ENCODE assay signal across 8 mouse cellular contexts in the genomic region with DNA sequence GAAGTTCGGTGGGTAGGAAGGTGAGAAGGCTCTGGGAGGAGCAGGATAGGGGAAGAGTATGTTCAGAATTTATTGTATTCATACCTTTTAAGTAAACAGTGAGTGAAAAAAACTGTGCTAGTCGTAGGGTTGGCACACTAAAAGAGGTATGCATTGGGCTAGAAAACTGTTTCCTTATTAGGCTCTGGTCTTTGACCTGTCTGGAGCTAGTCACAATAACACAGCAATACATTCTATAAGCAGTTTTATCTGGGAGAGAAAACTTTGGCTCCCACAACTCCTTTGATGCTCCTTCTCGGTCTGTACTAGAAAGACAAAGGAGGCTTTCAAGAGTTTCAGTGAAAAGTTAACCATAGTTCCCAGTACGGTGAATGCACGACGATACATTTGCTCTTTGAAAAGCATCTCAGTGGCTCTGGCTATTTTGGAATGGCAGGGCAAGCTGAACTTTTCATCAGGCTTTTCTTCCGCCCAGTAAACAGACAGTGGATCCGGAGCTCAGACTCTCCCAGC. TPM values are rescaled to one million over a fixed set of nuclear protein-coding genes. Genes with fewer than 3 reads are reported as not detected.
DNase-seq lines count a peak whose midpoint lies in the region; ATAC-seq and TF ChIP-seq lines count a peak whose summit lies in the region.

No protein-coding gene starts in this region.

- DNase-seq in lung, adult 2 months: no peak
- DNase-seq in lung, postnatal 36 days: no peak
- no peak for DNase-seq in urinary bladder, postnatal 10 days (ENCODE audit: low spot score)
- DNase-seq in cerebellum, adult 8-10 months: no peak
- no peak for DNase-seq in cerebellum, postnatal 36 days

- no peak for ATAC-seq in embryonic facial prominence, embryonic 12.5 days (ENCODE audit: insufficient number of reproducible peaks, insufficient read depth, low FRiP score, low TSS enrichment)
- peak; percentile 81 for ATAC-seq in intestine, embryonic 16.5 days
- ATAC-seq in neural tube, embryonic 14.5 days (ENCODE audit: low read depth): no peak

- no peaks in the 10 kb centered on the region for H3K9me3 ChIP-seq in embryonic facial prominence, embryonic 12.5 days
- no peaks in the 10 kb centered on the region for H3K9me3 ChIP-seq in intestine, embryonic 16.5 days (ENCODE audit: control insufficient read depth, low read length)
- H3K9me3 ChIP-seq in neural tube, embryonic 14.5 days (ENCODE audit: control insufficient read depth, low read length): no peaks in the 10 kb centered on the region

- H3K27ac ChIP-seq in embryonic facial prominence, embryonic 12.5 days: no peak overlapping the region
- peak overlapping the region; percentile 74 for H3K27ac ChIP-seq in intestine, embryonic 16.5 days (ENCODE audit: low read length)
- no peak overlapping the region for H3K27ac ChIP-seq in neural tube, embryonic 14.5 days (ENCODE audit: low read depth, low read length)

- no peak for TF ChIP-seq POLR2A in lung, adult 2 months (IDR thresholded peaks at IDR 0.05; ENCODE audit: borderline replicate concordance, extremely low read depth, low read depth, low read length)

- no peak for TF ChIP-seq CTCF in lung, adult 2 months (IDR thresholded peaks at IDR 0.05; ENCODE audit: insufficient read depth, low read length)

- no peaks in the 10 kb centered on the region for H3K27me3 ChIP-seq in embryonic facial prominence, embryonic 12.5 days
- no peaks in the 10 kb centered on the region for H3K27me3 ChIP-seq in intestine, embryonic 16.5 days (replicated peaks; ENCODE audit: control insufficient read depth, insufficient read depth, low read length)
- H3K27me3 ChIP-seq in neural tube, embryonic 14.5 days (ENCODE audit: control insufficient read depth, insufficient read depth, low read length): no peaks in the 10 kb centered on the region

- peak overlapping the region; percentile 67 for H3K4me3 ChIP-seq in lung, adult 2 months (replicated peaks; ENCODE audit: extremely low read depth, low read depth, low read length)
- peak overlapping the region; percentile 51 for H3K4me3 ChIP-seq in embryonic facial prominence, embryonic 12.5 days
- peak overlapping the region; percentile 61 for H3K4me3 ChIP-seq in intestine, embryonic 16.5 days (ENCODE audit: low read length)
- H3K4me3 ChIP-seq in neural tube, embryonic 14.5 days (ENCODE audit: low read depth, low read length): peak overlapping the region; percentile 53

- H3K4me1 ChIP-seq in lung, adult 2 months (ENCODE audit: control insufficient read depth, insufficient read depth, low read length): no peaks in the 10 kb centered on the region
- no peaks in the 10 kb centered on the region for H3K4me1 ChIP-seq in embryonic facial prominence, embryonic 12.5 days
- H3K4me1 ChIP-seq in intestine, embryonic 16.5 days (ENCODE audit: control insufficient read depth, insufficient read depth, low read length): no peaks in the 10 kb centered on the region
- no peaks in the 10 kb centered on the region for H3K4me1 ChIP-seq in neural tube, embryonic 14.5 days (ENCODE audit: control insufficient read depth, insufficient read depth, low read length)

- peak overlapping the region; percentile 36; the same call in 1 of the 2 replicates for H3K9ac ChIP-seq in embryonic facial prominence, embryonic 12.5 days
- H3K9ac ChIP-seq in intestine, embryonic 16.5 days (ENCODE audit: low read depth, low read length): peak overlapping the region; percentile 65
- H3K9ac ChIP-seq in neural tube, embryonic 14.5 days (replicated peaks; ENCODE audit: low read depth, low read length): no peak overlapping the region

- no peaks in the 10 kb centered on the region for H3K36me3 ChIP-seq in embryonic facial prominence, embryonic 12.5 days
- no peaks in the 10 kb centered on the region for H3K36me3 ChIP-seq in intestine, embryonic 16.5 days (ENCODE audit: control insufficient read depth, insufficient read depth, low read length)
- no peaks in the 10 kb centered on the region for H3K36me3 ChIP-seq in neural tube, embryonic 14.5 days (ENCODE audit: control insufficient read depth, insufficient read depth, low read length)

- peak overlapping the region; percentile 48 for H3K4me2 ChIP-seq in embryonic facial prominence, embryonic 12.5 days (replicated peaks)
- H3K4me2 ChIP-seq in intestine, embryonic 16.5 days (ENCODE audit: low read depth, low read length): peak overlapping the region; percentile 40
- H3K4me2 ChIP-seq in neural tube, embryonic 14.5 days (ENCODE audit: low read depth, low read length): peak overlapping the region; percentile 41; the same call in 1 of the 2 replicates

- WGBS in lung, adult 2 months: 33% methylated on average over 8 of the region's 8 CpGs
- 19% methylated on average over 8 of the region's 8 CpGs for WGBS in embryonic facial prominence, embryonic 12.5 days
- WGBS in intestine, embryonic 16.5 days: 19% methylated on average over 8 of the region's 8 CpGs
- WGBS in neural tube, embryonic 14.5 days: 27% methylated on average over 8 of the region's 8 CpGs

RNA-seq across cellular contexts. Expression of a gene that starts 0.6 kb away (rescaled TPM):
- 0.67 and 0.90 TPM in 2 replicates for polyA plus RNA-seq in lung, adult 2 months (2012; rRNA removed)
- polyA plus RNA-seq in embryonic facial prominence, embryonic 12.5 days (2016; fragmentation: Nextera tagmentation; extraction: Ambion mirVana): 2.3 and 2.6 TPM in 2 replicates
- polyA plus RNA-seq in intestine, embryonic 16.5 days (2015; fragmentation: Nextera tagmentation; extraction: Ambion mirVana): 3.8 and 4.2 TPM in 2 replicates
- 7.3 TPM in 2 replicates for polyA plus RNA-seq in neural tube, embryonic 14.5 days (2014; fragmentation: Nextera tagmentation; extraction: Ambion mirVana)

RNA-seq across cellular contexts. Expression of a gene that starts 11.6 kb away (rescaled TPM):
- polyA plus RNA-seq in lung, adult 2 months (2012; rRNA removed): 0.28 TPM in 1 of 2 replicates, not detected in the other
- polyA plus RNA-seq in embryonic facial prominence, embryonic 12.5 days (2016; fragmentation: Nextera tagmentation; extraction: Ambion mirVana): not detected in 2 replicates
- not detected in 2 replicates for polyA plus RNA-seq in intestine, embryonic 16.5 days (2015; fragmentation: Nextera tagmentation; extraction: Ambion mirVana)
- polyA plus RNA-seq in neural tube, embryonic 14.5 days (2014; fragmentation: Nextera tagmentation; extraction: Ambion mirVana): not detected in 2 replicates

RNA-seq across cellular contexts. Expression of a gene that starts 15.3 kb away (rescaled TPM):
- not detected in 2 replicates for polyA plus RNA-seq in lung, adult 2 months (2012; rRNA removed)
- polyA plus RNA-seq in embryonic facial prominence, embryonic 12.5 days (2016; fragmentation: Nextera tagmentation; extraction: Ambion mirVana): 0.28 TPM in 1 of 2 replicates, not detected in the other
- polyA plus RNA-seq in intestine, embryonic 16.5 days (2015; fragmentation: Nextera tagmentation; extraction: Ambion mirVana): not detected in 2 replicates
- 0.39 TPM in 1 of 2 replicates, not detected in the other for polyA plus RNA-seq in neural tube, embryonic 14.5 days (2014; fragmentation: Nextera tagmentation; extraction: Ambion mirVana)
